Mouse (Mus musculus) liver, embryonic 15.5 days (tissue): ENCODE measurements around the gene Gm6614. TPM values are rescaled to one million over a fixed set of nuclear protein-coding genes. Genes with fewer than 3 reads are reported as not detected.

Source experiments
- ATAC-seq: fragments of 200-750 bp; cut with Nextera tagmentation; 2 replicates; pipeline ENCODE4 v1.8.0; 2017; ENCODE audit warnings: moderate number of reproducible peaks, mild to moderate bottlenecking, moderate library complexity; ENCODE audit not compliant: insufficient read depth
- H3K27ac ChIP-seq: fragments of 300-500 bp; sonication (generic); replicated peaks from 2 replicates; pipeline ENCODE4 v1.5.1; 2015; ENCODE audit warnings: mild to moderate bottlenecking, inconsistent platforms
- H3K27me3 ChIP-seq: fragments of 300-500 bp; sonication (generic); 2 replicates; pipeline ENCODE4 v1.6.1; 2015; ENCODE audit warnings: mild to moderate bottlenecking, inconsistent platforms
- H3K36me3 ChIP-seq: fragments of 300-500 bp; sonication (generic); replicated peaks from 2 replicates; pipeline ENCODE4 v1.6.1; 2015; ENCODE audit warnings: moderate library complexity, mild to moderate bottlenecking, inconsistent platforms
- H3K4me1 ChIP-seq: fragments of 300-500 bp; sonication (generic); replicated peaks from 2 replicates; pipeline ENCODE4 v1.6.1; 2015; ENCODE audit warnings: inconsistent platforms
- H3K4me2 ChIP-seq: fragments of 300-500 bp; sonication (generic); 2 replicates; pipeline ENCODE4 v1.6.1; 2015; ENCODE audit warnings: moderate library complexity, mild to moderate bottlenecking, inconsistent platforms
- H3K4me3 ChIP-seq: fragments of 300-500 bp; sonication (generic); replicated peaks from 2 replicates; pipeline ENCODE4 v1.5.1; 2015; ENCODE audit warnings: mild to moderate bottlenecking, inconsistent platforms
- H3K9ac ChIP-seq: fragments of 300-500 bp; sonication (generic); 2 replicates; pipeline ENCODE4 v1.6.1; 2015; ENCODE audit warnings: moderate library complexity, mild to moderate bottlenecking, inconsistent platforms
- H3K9me3 ChIP-seq: fragments of 300-500 bp; sonication (generic); replicated peaks from 2 replicates; pipeline ENCODE4 v1.6.1; 2016; ENCODE audit warnings: inconsistent platforms
- WGBS: fragments of 180-500 bp; shearing (Covaris S2); methylation state at CpG from one replicate; pipeline ENCODE4 v1.1.7; 2015; ENCODE audit warnings: mixed read lengths; ENCODE audit not compliant: insufficient replicate concordance; 5-methylcytosine and 5-hydroxymethylcytosine counted together
- polyA plus RNA-seq: library from polyadenylated mRNA; unstranded; fragments of >200 nt; fragmentation: Nextera tagmentation; extraction: Ambion mirVana; gene quantifications from 2 replicates; pipeline ENCODE4 v1.2.1, GENCODE M21; 2015

The Gm6614 gene
- polyA plus RNA-seq, 1 experiment from 2014 or later = not detected

GRCm38 (mm10) chr6:141961861-141962260, 49.4 kb downstream of the Gm6614 start:
- Histone ChIP-seq H3K27me3 (no peaks in the 10 kb centered on the region), H3K27ac (no peak overlapping the region), H3K36me3 (no peaks in the 10 kb centered on the region), H3K4me1 (no peaks in the 10 kb centered on the region), H3K4me2 (no peak overlapping the region), H3K4me3 (no peak overlapping the region), H3K9ac (no peak overlapping the region), H3K9me3 (no peaks in the 10 kb centered on the region)
- no peak for ATAC-seq
- 59% methylated on average over 3 of the region's 3 CpGs for WGBS

GRCm38 (mm10) chr6:141960482-141960881, 50.7 kb downstream of the Gm6614 start:
- H3K36me3 ChIP-seq = no peaks in the 10 kb centered on the region
- H3K4me2 ChIP-seq = no peak overlapping the region
- H3K9me3 ChIP-seq = no peaks in the 10 kb centered on the region
- no peak for ATAC-seq
- no peak overlapping the region for H3K9ac ChIP-seq
- no peaks in the 10 kb centered on the region for H3K4me1 ChIP-seq
- H3K27me3 ChIP-seq = no peaks in the 10 kb centered on the region
- WGBS = 63% methylated on average over 5 of the region's 5 CpGs
- no peak overlapping the region for H3K4me3 ChIP-seq
- H3K27ac ChIP-seq = no peak overlapping the region

- Histone ChIP-seq H3K4me1 (no peaks in the 10 kb centered on the region), H3K4me3 (no peak within 1 kb of the TSS), H3K27ac (no peak within 1 kb of the TSS), H3K9ac (no peak within 1 kb of the TSS), H3K4me2 (no peak within 1 kb of the TSS), H3K9me3 (no peaks in the 10 kb centered on the region), H3K36me3 (no peaks in the 10 kb centered on the region), H3K27me3 (no peaks in the 10 kb centered on the region)
- no peak for ATAC-seq
These were observed 64.4 kb downstream of the Gm6614 start, which contains the start of gene Slco1a1 for GRCm38 (mm10) chr6:141946862-141947261. TSS of gene Slco1a1 (minus strand) at chr6:141946962.

GRCm38 (mm10) chr6:141940451-141940850, 70.8 kb downstream of the Gm6614 start:
- Histone ChIP-seq H3K4me1 (no peaks in the 10 kb centered on the region), H3K27me3 (no peaks in the 10 kb centered on the region), H3K9me3 (no peaks in the 10 kb centered on the region), H3K9ac (no peak overlapping the region), H3K27ac (no peak overlapping the region), H3K4me2 (no peak overlapping the region), H3K36me3 (no peaks in the 10 kb centered on the region), H3K4me3 (no peak overlapping the region)
- ATAC-seq = no peak
- 53% methylated on average over 1 of the region's 1 CpGs for WGBS

Other genes with a start within 250 kb of the Gm6614 start
- gene Gm5724, start 237.6 kb downstream of the Gm6614 start, polyA plus RNA-seq = not detected in 2 replicates
- not detected in 2 replicates for gene Slco1a4, start 155.2 kb downstream of the Gm6614 start, polyA plus RNA-seq
- gene Slco1a1, start 64.5 kb downstream of the Gm6614 start, polyA plus RNA-seq = 0.02 TPM in 1 of 2 replicates, not detected in the other
- gene Slco1a6, start 197.1 kb upstream of the Gm6614 start, polyA plus RNA-seq = not detected in 2 replicates